Mouse (Mus musculus): ENCODE results near the gene Tnpo1.

GRCm38 (mm10) chr13:98920300-98920699 is 5.9 kb downstream of the Tnpo1 start:
- no peak for TF ChIP-seq CTCF (IDR thresholded peaks at IDR 0.05; ENCODE audit: borderline replicate concordance, insufficient read depth, low read length)
- TF ChIP-seq POLR2A (IDR thresholded peaks at IDR 0.05; ENCODE audit: low read depth, low read length): no peak
